Mouse (Mus musculus) lung, embryonic 14.5 days (tissue): ENCODE measurements around the gene Farsb. TPM values are rescaled to one million over a fixed set of nuclear protein-coding genes. Genes with fewer than 3 reads are reported as not detected.

ENCODE experiments used
- ATAC-seq: fragments of 200-750 bp; cut with Nextera tagmentation; 2 replicates; pipeline ENCODE4 v1.8.0; 2017; ENCODE audit warnings: mild to moderate bottlenecking, moderate TSS enrichment, moderate library complexity; ENCODE audit not compliant: insufficient read depth
- DNase-seq: peaks from one replicate; pipeline ENCODE4 v3.0.0-alpha.2; 2015
- H3K27ac ChIP-seq: fragments of 300-500 bp; sonication (generic); 2 replicates; pipeline ENCODE4 v1.5.1; 2014; ENCODE audit warnings: low read depth, mild to moderate bottlenecking, moderate library complexity
- H3K27me3 ChIP-seq: fragments of 300-500 bp; sonication (generic); 2 replicates; pipeline ENCODE4 v1.6.1; 2014; ENCODE audit warnings: low read length, control low read depth; ENCODE audit not compliant: insufficient read depth
- H3K36me3 ChIP-seq: fragments of 300-500 bp; sonication (generic); 2 replicates; pipeline ENCODE4 v1.6.1; 2014; ENCODE audit warnings: control low read depth; ENCODE audit not compliant: insufficient read depth
- H3K4me1 ChIP-seq: fragments of 300-500 bp; sonication (generic); 2 replicates; pipeline ENCODE4 v1.6.1; 2014; ENCODE audit warnings: antibody characterized with exemption, control low read depth; ENCODE audit not compliant: insufficient read depth
- H3K4me2 ChIP-seq: fragments of 300-500 bp; sonication (generic); 2 replicates; pipeline ENCODE4 v1.6.1; 2014; ENCODE audit warnings: mild to moderate bottlenecking
- H3K4me3 ChIP-seq: fragments of 300-500 bp; sonication (generic); 2 replicates; pipeline ENCODE4 v1.5.1; 2014; ENCODE audit warnings: low read depth, low read length
- H3K9ac ChIP-seq: fragments of 300-500 bp; sonication (generic); 2 replicates; pipeline ENCODE4 v1.6.1; 2014
- H3K9me3 ChIP-seq: fragments of 300-500 bp; sonication (generic); 2 replicates; pipeline ENCODE4 v1.6.1; 2016; ENCODE audit warnings: low read depth, low read length, control low read depth
- CTCF ChIP-seq: IDR thresholded peaks from 2 replicates; pipeline ENCODE4 v1.5.1; 2016; ENCODE audit warnings: antibody characterized with exemption, low read depth
- WGBS: fragments of 180-500 bp; shearing (Covaris S2); extraction: QIAGEN DNeasy Blood & Tissue Kit; methylation state at CpG from one replicate; pipeline ENCODE4 v1.1.7; 2014; 5-methylcytosine and 5-hydroxymethylcytosine counted together
- polyA plus RNA-seq: library from polyadenylated mRNA; unstranded; fragments of >200 nt; fragmentation: Nextera tagmentation; extraction: Ambion mirVana; gene quantifications from 2 replicates; pipeline ENCODE4 v1.2.1, GENCODE M21; 2014

The Farsb gene
- polyA plus RNA-seq, 1 experiment from 2014 or later = 140 TPM

DNA sequence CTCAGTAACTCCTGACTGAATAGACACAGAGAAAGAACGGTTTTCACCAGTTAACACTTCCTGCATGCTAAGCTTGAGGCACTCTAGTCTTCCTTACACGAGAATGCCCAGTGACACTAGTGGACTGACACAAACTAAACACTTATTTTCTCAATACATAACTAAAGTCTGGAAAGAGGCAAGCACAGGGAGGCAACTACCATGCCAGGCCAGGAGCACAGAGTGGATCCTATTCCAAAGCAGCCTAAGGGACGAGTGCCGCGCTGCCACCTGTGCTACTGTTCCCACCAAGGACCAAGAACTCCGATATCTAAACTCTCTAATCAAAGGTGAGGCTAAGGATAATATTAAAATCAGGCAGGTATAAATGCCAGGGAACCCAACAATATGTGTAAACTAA lies 42.0 kb downstream of the Farsb start:
- WGBS = 92% methylated on average over 6 of the region's 6 CpGs
- ATAC-seq = no peak
- Histone ChIP-seq H3K4me1 (no peaks in the 10 kb centered on the region), H3K9ac (no peak overlapping the region), H3K4me3 (no peak overlapping the region), H3K27ac (no peak overlapping the region), H3K27me3 (no peaks in the 10 kb centered on the region), H3K4me2 (no peak overlapping the region), H3K9me3 (no peaks in the 10 kb centered on the region), H3K36me3 (peaks cover 75% of the 10 kb centered on the region)
- TF ChIP-seq CTCF = no peak
- DNase-seq = no peak

DNA sequence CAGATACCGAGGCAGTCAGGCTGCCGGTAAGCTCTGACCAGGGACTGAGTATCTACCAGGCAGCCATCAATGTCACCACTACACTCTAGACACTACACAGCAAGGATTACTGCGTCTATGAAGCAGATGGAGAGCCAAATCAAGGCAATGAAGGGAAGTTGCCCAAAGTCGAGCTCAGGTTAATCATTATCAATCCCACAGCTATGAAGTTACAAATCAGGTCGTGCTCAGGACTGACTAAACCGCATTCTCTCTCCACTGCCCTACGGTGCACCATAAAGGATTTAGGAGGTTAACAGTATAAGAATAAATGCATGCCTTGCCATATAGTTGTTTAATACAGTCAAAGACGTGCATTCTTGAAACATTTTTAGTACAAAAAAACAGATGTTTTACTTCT lies 42.5 kb downstream of the Farsb start:
- no peaks in the 10 kb centered on the region for H3K27me3 ChIP-seq
- no peaks in the 10 kb centered on the region for H3K4me1 ChIP-seq
- H3K9me3 ChIP-seq = no peaks in the 10 kb centered on the region
- H3K4me2 ChIP-seq = no peak overlapping the region
- peaks cover 77% of the 10 kb centered on the region for H3K36me3 ChIP-seq
- H3K27ac ChIP-seq = no peak overlapping the region
- ATAC-seq = no peak
- no peak for DNase-seq
- H3K9ac ChIP-seq = no peak overlapping the region
- no peak for TF ChIP-seq CTCF
- 75% methylated on average over 8 of the region's 8 CpGs for WGBS
- no peak overlapping the region for H3K4me3 ChIP-seq

DNA sequence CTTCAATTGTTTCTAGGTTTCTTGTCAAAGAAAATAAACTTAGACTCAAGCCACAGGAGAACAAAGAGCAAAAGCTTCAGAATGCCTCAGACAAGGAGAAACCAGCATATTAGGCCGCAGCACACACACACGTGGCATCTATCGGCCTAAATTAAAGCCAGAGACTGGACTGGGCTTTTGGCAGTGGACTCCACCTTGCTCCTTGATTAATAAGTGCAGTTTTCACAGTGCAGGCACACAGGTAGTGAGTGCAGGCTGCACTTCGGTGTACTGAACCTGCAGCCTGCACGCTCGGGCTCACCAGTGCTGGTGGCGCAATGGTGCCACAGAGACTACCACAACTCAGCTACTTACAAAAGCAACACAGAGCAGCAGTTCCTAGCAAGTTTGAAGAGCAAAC lies 45.6 kb downstream of the Farsb start:
- DNase-seq = no peak
- TF ChIP-seq CTCF = no peak
- H3K9me3 ChIP-seq = no peaks in the 10 kb centered on the region

DNA sequence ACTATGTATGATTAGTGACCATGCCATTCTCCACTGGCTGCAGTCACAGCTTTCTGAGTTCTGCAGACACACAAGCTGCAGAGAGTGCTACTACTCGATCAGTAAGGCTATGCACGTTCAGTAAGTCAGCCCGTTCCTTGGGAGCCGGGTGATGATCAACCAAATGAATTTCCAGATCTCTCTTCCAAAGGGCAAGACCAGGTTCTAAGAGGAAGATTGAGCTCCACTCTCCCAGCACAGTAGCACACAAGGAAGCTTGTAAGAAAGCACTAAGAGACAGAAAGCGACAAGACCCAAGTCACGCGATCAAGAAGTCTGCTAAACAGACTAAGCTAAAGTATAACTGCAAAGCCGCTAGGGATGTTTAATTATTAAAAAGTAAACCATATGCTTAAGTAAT lies 48.0 kb downstream of the Farsb start:
- ATAC-seq (no peak), DNase-seq (no peak)
- H3K27ac ChIP-seq = no peak overlapping the region
- no peak overlapping the region for H3K4me3 ChIP-seq
- no peaks in the 10 kb centered on the region for H3K4me1 ChIP-seq
- H3K36me3 ChIP-seq = peaks cover 57% of the 10 kb centered on the region
- H3K4me2 ChIP-seq = no peak overlapping the region
- WGBS = 90% methylated on average over 8 of the region's 8 CpGs
- no peaks in the 10 kb centered on the region for H3K27me3 ChIP-seq
- no peak for TF ChIP-seq CTCF
- no peak overlapping the region for H3K9ac ChIP-seq
- H3K9me3 ChIP-seq = no peaks in the 10 kb centered on the region

More for the DNA sequence above, 45.6 kb downstream of the Farsb start:
- ATAC-seq = no peak
- Histone ChIP-seq H3K4me3 (no peak overlapping the region), H3K4me1 (no peaks in the 10 kb centered on the region), H3K27ac (no peak overlapping the region), H3K27me3 (no peaks in the 10 kb centered on the region), H3K36me3 (peaks cover 74% of the 10 kb centered on the region), H3K9ac (no peak overlapping the region), H3K4me2 (no peak overlapping the region)
- WGBS = 95% methylated on average over 7 of the region's 7 CpGs

DNA sequence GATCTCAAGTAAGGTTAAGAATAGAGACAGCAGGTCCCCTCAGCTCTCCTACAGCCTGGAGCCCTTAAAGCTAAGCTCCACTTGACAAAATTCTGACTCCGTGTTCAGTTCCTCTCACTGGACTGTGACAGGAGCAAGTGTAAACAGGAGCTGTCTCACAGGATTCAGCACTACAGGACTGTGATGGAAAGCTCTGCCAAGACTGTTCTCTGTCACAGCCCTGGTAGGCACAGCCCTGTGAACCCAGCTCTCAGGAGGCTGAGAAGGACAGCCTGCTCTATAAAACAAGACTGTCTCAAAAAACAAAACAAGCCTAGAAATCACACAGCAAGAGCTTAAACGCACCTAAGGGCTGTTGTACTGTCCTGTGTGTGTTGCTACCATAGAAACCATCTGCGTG lies 51.5 kb downstream of the Farsb start:
- no peaks in the 10 kb centered on the region for H3K27me3 ChIP-seq
- no peaks in the 10 kb centered on the region for H3K9me3 ChIP-seq
- H3K9ac ChIP-seq = no peak overlapping the region
- H3K27ac ChIP-seq = no peak overlapping the region
- no peak for DNase-seq
- no peak overlapping the region for H3K4me3 ChIP-seq
- 79% methylated on average over 3 of the region's 3 CpGs for WGBS
- no peak for ATAC-seq
- H3K36me3 ChIP-seq = peaks cover 31% of the 10 kb centered on the region
- TF ChIP-seq CTCF = no peak
- H3K4me1 ChIP-seq = no peaks in the 10 kb centered on the region
- H3K4me2 ChIP-seq = no peak overlapping the region

DNA sequence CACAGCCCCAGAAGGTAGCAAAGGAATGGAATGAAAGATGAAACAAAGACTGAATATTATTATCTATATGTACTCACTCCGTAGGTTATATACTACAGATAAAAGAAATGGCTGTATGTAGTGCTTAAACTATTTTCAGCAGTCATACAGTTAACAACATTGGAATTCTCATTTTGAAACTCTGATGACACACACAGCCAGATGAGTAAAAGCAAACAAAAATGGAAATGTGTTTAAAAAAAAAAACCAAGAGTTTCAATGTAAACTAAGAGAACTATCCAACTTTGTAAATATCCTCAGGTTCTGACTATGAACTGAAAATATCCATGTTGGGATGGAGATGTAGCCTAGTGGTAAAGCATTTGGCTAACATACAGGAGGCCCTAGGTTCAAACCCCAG lies 52.3 kb downstream of the Farsb start:
- WGBS = 91% methylated on average over 1 of the region's 1 CpGs
- no peak for ATAC-seq

DNA sequence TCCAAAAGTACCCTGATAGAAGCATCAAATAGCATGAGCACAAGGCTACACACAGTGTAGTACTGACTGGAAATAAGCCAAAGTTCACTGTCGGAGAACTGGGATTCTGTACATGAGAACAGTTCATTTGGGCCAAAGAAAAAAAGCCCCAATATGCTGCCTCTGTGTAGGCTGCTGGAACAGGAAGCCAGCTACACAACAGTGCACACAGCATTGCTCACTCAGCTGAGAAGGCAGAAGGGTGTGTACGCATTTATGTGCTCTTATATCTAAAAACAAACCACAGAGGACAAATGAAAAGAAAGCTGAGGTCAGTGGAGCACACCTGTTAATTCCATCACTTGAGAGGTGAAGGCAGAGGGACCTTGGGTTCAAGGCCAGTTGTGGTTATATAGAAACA lies 52.7 kb downstream of the Farsb start:
- H3K9ac ChIP-seq = no peak overlapping the region
- no peak overlapping the region for H3K27ac ChIP-seq
- DNase-seq (no peak), ATAC-seq (no peak)
- H3K4me3 ChIP-seq = no peak overlapping the region
- no peaks in the 10 kb centered on the region for H3K9me3 ChIP-seq
- TF ChIP-seq CTCF = no peak
- H3K36me3 ChIP-seq = peaks cover 25% of the 10 kb centered on the region
- H3K4me1 ChIP-seq = no peaks in the 10 kb centered on the region
- H3K27me3 ChIP-seq = no peaks in the 10 kb centered on the region
- H3K4me2 ChIP-seq = no peak overlapping the region
- 74% methylated on average over 2 of the region's 2 CpGs for WGBS

More for the DNA sequence above, 52.3 kb downstream of the Farsb start:
- no peak for DNase-seq
- H3K4me2 ChIP-seq = no peak overlapping the region
- H3K9ac ChIP-seq = no peak overlapping the region
- H3K27ac ChIP-seq = no peak overlapping the region
- H3K4me3 ChIP-seq = no peak overlapping the region
- no peaks in the 10 kb centered on the region for H3K27me3 ChIP-seq
- H3K9me3 ChIP-seq = no peaks in the 10 kb centered on the region
- TF ChIP-seq CTCF = no peak
- H3K36me3 ChIP-seq = peaks cover 27% of the 10 kb centered on the region
- no peaks in the 10 kb centered on the region for H3K4me1 ChIP-seq

DNA sequence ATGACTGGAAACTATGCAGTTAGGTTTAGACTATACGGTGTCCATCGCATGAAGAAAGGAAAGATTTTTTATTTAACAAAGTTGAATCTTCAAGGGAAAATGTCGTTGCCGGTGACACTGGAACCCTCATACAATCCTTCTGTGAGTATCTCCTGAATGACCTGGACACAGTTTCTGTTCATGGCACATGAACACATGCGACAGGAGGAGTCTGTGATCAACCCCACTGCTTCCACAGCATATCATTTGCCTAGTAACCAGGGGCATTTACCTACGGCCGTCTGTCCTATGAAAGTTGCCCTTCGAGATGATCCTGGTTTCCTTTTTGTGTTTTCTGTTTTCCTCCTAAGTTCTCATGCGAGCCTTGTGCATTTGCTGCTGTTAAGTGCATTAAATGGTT lies 55.2 kb downstream of the Farsb start:
- Histone ChIP-seq H3K9ac (no peak overlapping the region), H3K36me3 (peaks cover 7% of the 10 kb centered on the region; the same call in 1 of the 2 replicates), H3K4me2 (no peak overlapping the region), H3K4me1 (no peaks in the 10 kb centered on the region), H3K4me3 (no peak overlapping the region), H3K27ac (no peak overlapping the region), H3K9me3 (no peaks in the 10 kb centered on the region), H3K27me3 (no peaks in the 10 kb centered on the region)
- WGBS = 93% methylated on average over 9 of the region's 9 CpGs
- TF ChIP-seq CTCF = no peak
- ATAC-seq (no peak), DNase-seq (no peak)
